Mouse (Mus musculus): ENCODE results near the gene Tmem117. TPM values are rescaled to one million over a fixed set of nuclear protein-coding genes. Genes with fewer than 3 reads are reported as not detected.
A peak's percentile ranks its signal among the peaks of the same experiment; 100 is the strongest.

The Tmem117 gene
- polyA plus RNA-seq, 1 experiment from 2014 or later: 3.8 TPM

- Histone ChIP-seq H3K4me1 (replicated peaks) (peaks cover 13% of the 10 kb centered on the region), H3K9me3 (no peaks in the 10 kb centered on the region), H3K27ac (peak overlapping the region; percentile 51; the same call in 1 of the 2 replicates), H3K9ac (replicated peaks) (no peak overlapping the region), H3K4me2 (replicated peaks) (no peak overlapping the region), H3K27me3 (no peaks in the 10 kb centered on the region), H3K4me3 (replicated peaks) (no peak overlapping the region), H3K36me3 (no peaks in the 10 kb centered on the region)
- WGBS: 63% methylated on average over 8 of the region's 8 CpGs
- ATAC-seq: no peak
These were observed 376.2 kb downstream of the Tmem117 start for GRCm38 (mm10) chr15:95005121-95005824.

- WGBS: 91% methylated on average over 7 of the region's 7 CpGs
- no peaks in the 10 kb centered on the region for H3K27me3 ChIP-seq
- ATAC-seq: no peak
- no peak overlapping the region for H3K27ac ChIP-seq
- no peak overlapping the region for H3K4me3 ChIP-seq (replicated peaks)
- no peaks in the 10 kb centered on the region for H3K4me1 ChIP-seq (replicated peaks)
- no peak overlapping the region for H3K4me2 ChIP-seq (replicated peaks)
- H3K36me3 ChIP-seq: no peaks in the 10 kb centered on the region
- H3K9me3 ChIP-seq: no peaks in the 10 kb centered on the region
- no peak overlapping the region for H3K9ac ChIP-seq (replicated peaks)
These were observed 393.2 kb downstream of the Tmem117 start for GRCm38 (mm10) chr15:95022251-95022650.

DNA sequence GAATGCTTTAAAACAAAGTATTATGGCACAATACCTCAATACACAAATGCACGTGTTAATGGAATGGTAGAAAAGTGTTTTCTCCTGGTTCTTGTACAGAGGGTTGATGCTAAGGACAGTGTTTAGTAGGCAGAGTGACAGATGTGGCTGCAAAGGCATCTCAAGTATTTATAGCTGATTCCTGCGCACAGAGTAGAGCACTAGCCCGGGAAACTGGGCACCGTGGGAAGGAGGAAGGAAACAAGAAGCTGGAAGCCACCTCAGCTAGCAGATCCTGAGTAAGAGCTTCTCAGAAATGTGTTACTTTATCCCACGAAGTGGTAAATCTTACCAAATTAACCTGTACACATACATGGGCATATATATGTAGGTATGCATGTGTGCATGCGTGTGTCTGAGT is 395.4 kb downstream of the Tmem117 start:
- no peak overlapping the region for H3K4me3 ChIP-seq (replicated peaks)
- no peak for ATAC-seq
- 85% methylated on average over 6 of the region's 6 CpGs for WGBS
- peaks cover 7% of the 10 kb centered on the region; the same call in 1 of the 2 replicates for H3K4me1 ChIP-seq (replicated peaks)
- H3K9ac ChIP-seq (replicated peaks): no peak overlapping the region
- no peak overlapping the region for H3K27ac ChIP-seq
- no peak overlapping the region for H3K4me2 ChIP-seq (replicated peaks)
- H3K27me3 ChIP-seq: no peaks in the 10 kb centered on the region
- H3K9me3 ChIP-seq: no peaks in the 10 kb centered on the region
- no peaks in the 10 kb centered on the region for H3K36me3 ChIP-seq

DNA sequence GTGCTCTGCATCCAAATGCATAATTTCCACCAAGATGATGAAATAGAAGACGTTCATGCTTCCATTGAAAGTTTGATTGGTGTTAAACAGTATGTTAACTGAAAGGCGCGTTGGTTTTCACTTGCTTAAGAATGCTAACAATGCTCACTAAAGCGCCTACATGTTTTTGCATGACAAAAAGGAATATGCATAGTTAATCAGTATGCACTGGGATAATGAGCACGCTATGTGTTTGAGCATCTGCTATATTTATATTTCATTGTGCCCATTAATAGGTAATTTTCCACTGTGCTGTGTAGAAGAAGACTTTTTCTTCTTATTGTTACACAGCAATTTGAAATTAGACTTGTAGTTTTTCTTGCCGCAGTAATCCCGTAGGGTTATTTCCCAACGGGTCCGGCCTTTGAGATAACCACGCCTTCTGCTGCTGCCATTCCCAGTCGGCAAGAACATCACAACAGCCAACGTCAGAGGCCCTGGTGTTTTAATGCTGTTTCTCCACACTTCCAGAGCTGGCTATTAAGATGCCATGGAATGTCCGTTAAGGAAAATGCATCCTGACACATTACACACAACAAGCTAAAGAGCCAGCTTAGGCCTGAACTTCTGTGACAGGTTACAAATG is 399.9 kb downstream of the Tmem117 start:
- Histone ChIP-seq H3K4me3 (replicated peaks) (no peak overlapping the region), H3K9ac (replicated peaks) (no peak overlapping the region), H3K36me3 (no peaks in the 10 kb centered on the region), H3K4me2 (replicated peaks) (0 out of 2 replicates have a peak overlapping the region, but pooled peaks have one; percentile 19), H3K4me1 (replicated peaks) (peaks cover 8% of the 10 kb centered on the region; the same call in 1 of the 2 replicates), H3K27me3 (no peaks in the 10 kb centered on the region), H3K9me3 (no peaks in the 10 kb centered on the region), H3K27ac (no peak overlapping the region)
- ATAC-seq: peak; percentile 37; the same call in 1 of the 2 replicates
- 44% methylated on average over 13 of the region's 13 CpGs for WGBS

DNA sequence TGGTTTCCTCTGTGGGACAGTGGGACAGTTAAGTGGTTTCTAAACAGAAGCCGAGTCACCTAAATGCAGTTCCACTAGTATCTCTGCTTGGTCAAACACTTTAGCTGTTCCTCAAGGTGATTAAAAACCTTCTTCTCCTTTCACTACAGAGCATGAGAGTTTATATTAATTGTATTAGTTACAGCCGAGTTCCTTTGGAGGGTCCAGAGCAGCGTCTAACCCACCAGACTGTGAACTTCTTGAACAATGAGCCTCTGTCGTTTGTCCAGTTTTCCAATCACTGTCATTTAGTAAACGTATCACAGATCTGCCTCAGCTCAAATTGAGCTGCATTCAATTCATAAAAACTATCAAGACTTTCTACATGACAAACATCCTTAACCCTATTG is 400.4 kb downstream of the Tmem117 start:
- ATAC-seq: no peak
- H3K4me2 ChIP-seq (replicated peaks): no peak overlapping the region
- H3K9me3 ChIP-seq: no peaks in the 10 kb centered on the region
- 60% methylated on average over 5 of the region's 5 CpGs for WGBS
- H3K27ac ChIP-seq: no peak overlapping the region
- peaks cover 8% of the 10 kb centered on the region; the same call in 1 of the 2 replicates for H3K4me1 ChIP-seq (replicated peaks)
- no peaks in the 10 kb centered on the region for H3K27me3 ChIP-seq
- H3K9ac ChIP-seq (replicated peaks): no peak overlapping the region
- no peak overlapping the region for H3K4me3 ChIP-seq (replicated peaks)
- no peaks in the 10 kb centered on the region for H3K36me3 ChIP-seq

GRCm38 (mm10) chr15:95042437-95042836 is 413.4 kb downstream of the Tmem117 start:
- no peak overlapping the region for H3K27ac ChIP-seq
- no peaks in the 10 kb centered on the region for H3K9me3 ChIP-seq
- no peak overlapping the region for H3K4me3 ChIP-seq (replicated peaks)
- no peak overlapping the region for H3K4me2 ChIP-seq (replicated peaks)
- WGBS: 87% methylated on average over 9 of the region's 9 CpGs
- H3K9ac ChIP-seq (replicated peaks): no peak overlapping the region
- no peaks in the 10 kb centered on the region for H3K27me3 ChIP-seq
- no peak for ATAC-seq
- H3K4me1 ChIP-seq (replicated peaks): no peaks in the 10 kb centered on the region
- H3K36me3 ChIP-seq: no peaks in the 10 kb centered on the region

GRCm38 (mm10) chr15:95044011-95044410 is 415.0 kb downstream of the Tmem117 start:
- WGBS: 83% methylated on average over 8 of the region's 8 CpGs
- Histone ChIP-seq H3K4me3 (replicated peaks) (no peak overlapping the region), H3K4me1 (replicated peaks) (no peaks in the 10 kb centered on the region), H3K27me3 (no peaks in the 10 kb centered on the region), H3K9ac (replicated peaks) (no peak overlapping the region), H3K36me3 (no peaks in the 10 kb centered on the region), H3K9me3 (no peaks in the 10 kb centered on the region), H3K27ac (no peak overlapping the region), H3K4me2 (replicated peaks) (no peak overlapping the region)
- no peak for ATAC-seq

DNA sequence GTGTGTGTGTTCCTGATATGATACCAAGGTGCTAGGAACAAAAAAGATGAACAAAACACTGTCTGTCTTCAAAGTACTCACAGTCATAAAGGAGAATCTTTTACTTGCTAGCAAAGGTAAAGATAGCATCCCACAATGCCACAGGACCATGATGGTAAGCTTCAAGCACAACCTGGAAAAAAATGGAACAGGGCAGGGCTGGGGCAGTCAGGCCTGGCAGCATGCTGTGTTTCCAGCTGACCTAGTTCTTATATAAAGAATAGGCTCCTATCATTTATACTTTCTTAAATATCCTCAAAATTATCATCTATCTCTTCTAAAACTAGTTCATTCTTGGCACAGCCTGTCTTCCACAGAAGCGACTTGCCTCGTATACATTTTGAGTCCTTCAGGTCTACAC is 418.5 kb downstream of the Tmem117 start:
- Histone ChIP-seq H3K27me3 (no peaks in the 10 kb centered on the region), H3K36me3 (no peaks in the 10 kb centered on the region), H3K27ac (no peak overlapping the region), H3K9me3 (no peaks in the 10 kb centered on the region), H3K4me1 (replicated peaks) (no peaks in the 10 kb centered on the region), H3K4me2 (replicated peaks) (no peak overlapping the region), H3K9ac (replicated peaks) (no peak overlapping the region), H3K4me3 (replicated peaks) (no peak overlapping the region)
- 92% methylated on average over 2 of the region's 2 CpGs for WGBS
- ATAC-seq: no peak

DNA sequence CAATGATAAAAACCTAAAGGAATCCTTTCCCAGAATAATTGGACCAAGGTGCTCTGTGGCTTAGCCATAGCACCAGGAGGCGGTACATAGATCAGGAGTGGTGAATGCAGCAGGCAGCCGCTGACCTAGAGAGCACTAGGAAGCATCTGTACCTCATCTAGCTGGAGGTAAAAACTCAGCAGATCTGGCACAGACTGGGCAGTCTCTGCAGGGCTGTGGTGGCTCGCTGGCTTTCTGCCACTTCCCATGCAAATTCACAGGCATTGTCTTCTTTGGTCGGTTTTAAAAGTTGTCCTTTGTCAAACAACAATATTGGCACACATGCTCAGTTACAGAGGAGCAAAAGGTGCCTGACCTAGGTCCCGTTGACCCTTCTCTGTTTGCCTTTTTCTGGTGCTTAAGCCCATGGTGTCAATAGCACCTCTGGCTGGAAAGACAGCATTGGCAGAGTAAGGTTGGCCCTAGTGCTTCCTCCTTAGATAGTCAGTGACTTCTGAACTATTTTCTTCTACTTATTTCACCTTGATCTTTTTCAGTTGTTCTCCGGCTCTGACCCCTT is 420.2 kb downstream of the Tmem117 start:
- ATAC-seq: no peak
- 71% methylated on average over 6 of the region's 6 CpGs for WGBS

GRCm38 (mm10) chr15:95055081-95055650 is 426.1 kb downstream of the Tmem117 start:
- Histone ChIP-seq H3K4me3 (replicated peaks) (no peak overlapping the region), H3K4me2 (replicated peaks) (no peak overlapping the region), H3K4me1 (replicated peaks) (no peaks in the 10 kb centered on the region; the same call in 1 of the 2 replicates), H3K9ac (replicated peaks) (no peak overlapping the region), H3K27me3 (no peaks in the 10 kb centered on the region), H3K9me3 (no peaks in the 10 kb centered on the region), H3K27ac (no peak overlapping the region), H3K36me3 (no peaks in the 10 kb centered on the region)
- no peak for ATAC-seq
- 49% methylated on average over 8 of the region's 8 CpGs for WGBS

More for the DNA sequence above, 420.2 kb downstream of the Tmem117 start:
- Histone ChIP-seq H3K27me3 (no peaks in the 10 kb centered on the region), H3K4me1 (replicated peaks) (no peaks in the 10 kb centered on the region), H3K27ac (no peak overlapping the region), H3K4me3 (replicated peaks) (no peak overlapping the region), H3K4me2 (replicated peaks) (no peak overlapping the region), H3K9me3 (no peaks in the 10 kb centered on the region), H3K9ac (replicated peaks) (no peak overlapping the region), H3K36me3 (no peaks in the 10 kb centered on the region)

- Histone ChIP-seq H3K9ac (replicated peaks) (no peak overlapping the region), H3K4me3 (replicated peaks) (no peak overlapping the region), H3K36me3 (no peaks in the 10 kb centered on the region), H3K9me3 (no peaks in the 10 kb centered on the region), H3K27me3 (no peaks in the 10 kb centered on the region), H3K4me1 (replicated peaks) (peaks cover 5% of the 10 kb centered on the region; the same call in 1 of the 2 replicates), H3K27ac (no peak overlapping the region), H3K4me2 (replicated peaks) (no peak overlapping the region)
- WGBS: 95% methylated on average over 1 of the region's 1 CpGs
- no peak for ATAC-seq
These were observed 439.0 kb downstream of the Tmem117 start for GRCm38 (mm10) chr15:95068023-95068422.

DNA sequence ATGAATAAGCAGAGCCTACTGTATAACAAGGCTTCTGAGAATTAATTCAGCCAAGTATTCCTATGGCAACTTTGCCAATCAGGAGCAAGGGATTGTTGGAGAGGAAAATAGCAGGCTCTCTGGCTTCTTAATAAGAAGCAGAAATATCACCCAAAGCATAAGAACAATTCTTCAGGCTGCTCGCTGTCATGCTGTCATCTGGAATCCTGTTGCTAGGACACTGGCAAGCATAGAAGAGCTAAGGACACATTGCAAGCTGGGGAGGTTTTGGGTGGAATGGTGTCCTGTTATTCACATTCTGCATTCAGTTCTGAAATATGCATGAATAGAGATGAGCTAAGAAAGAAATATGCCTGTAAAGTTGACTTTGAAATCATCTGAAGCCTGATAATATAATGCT is 439.8 kb downstream of the Tmem117 start:
- 73% methylated on average over 1 of the region's 1 CpGs for WGBS
- H3K9ac ChIP-seq (replicated peaks): no peak overlapping the region
- H3K36me3 ChIP-seq: no peaks in the 10 kb centered on the region
- no peak overlapping the region for H3K4me3 ChIP-seq (replicated peaks)
- no peak overlapping the region; the same call in 1 of the 2 replicates for H3K27ac ChIP-seq
- H3K9me3 ChIP-seq: no peaks in the 10 kb centered on the region
- H3K4me2 ChIP-seq (replicated peaks): no peak overlapping the region
- no peak for ATAC-seq
- no peaks in the 10 kb centered on the region for H3K27me3 ChIP-seq
- H3K4me1 ChIP-seq (replicated peaks): peaks cover 5% of the 10 kb centered on the region; the same call in 1 of the 2 replicates
